Mouse (Mus musculus): ENCODE measurements at regions not wholly inside any gene's neighbourhood (a gene's known extent, or its start where the extent isn't known, plus 50 kb on each side); places are given as distances from the start of the nearest gene placed in this dataset.

GRCm38 (mm10) chr5:80706645-80707056 lies 313.3 kb upstream of the Adgrl3 start:
- TF ChIP-seq CTCF (IDR thresholded peaks at IDR 0.05; ENCODE audit: borderline replicate concordance, insufficient read depth, low read length) (no peak), POLR2A (IDR thresholded peaks at IDR 0.05; ENCODE audit: low read depth, low read length) (no peak)

Measured in embryonic fibroblast, embryonic 13.5 days (primary cell).